Mouse (Mus musculus) kidney, embryonic 14.5 days (tissue): ENCODE measurements around the gene Mbnl2. TPM values are rescaled to one million over a fixed set of nuclear protein-coding genes. Genes with fewer than 3 reads are reported as not detected.

Source experiments
- ATAC-seq: fragments of 200-750 bp; cut with Nextera tagmentation; 2 replicates; pipeline ENCODE4 v1.8.0; 2017; ENCODE audit warnings: moderate number of reproducible peaks, mild to moderate bottlenecking, moderate TSS enrichment, moderate library complexity; ENCODE audit not compliant: low FRiP score, low TSS enrichment
- H3K27ac ChIP-seq: fragments of 300-500 bp; sonication (generic); 2 replicates; pipeline ENCODE4 v1.5.1; 2014; ENCODE audit warnings: low read depth, mild to moderate bottlenecking, low read length, moderate library complexity, mixed read lengths
- H3K27me3 ChIP-seq: fragments of 300-500 bp; sonication (generic); 2 replicates; pipeline ENCODE4 v1.6.1; 2014; ENCODE audit warnings: mild to moderate bottlenecking, low read length; ENCODE audit not compliant: control insufficient read depth, insufficient read depth
- H3K36me3 ChIP-seq: fragments of 300-500 bp; sonication (generic); 2 replicates; pipeline ENCODE4 v1.6.1; 2014; ENCODE audit warnings: low read length, mixed read lengths; ENCODE audit not compliant: control insufficient read depth, insufficient read depth
- H3K4me1 ChIP-seq: fragments of 300-500 bp; sonication (generic); 2 replicates; pipeline ENCODE4 v1.6.1; 2014; ENCODE audit warnings: low read length, mixed read lengths; ENCODE audit not compliant: control insufficient read depth, insufficient read depth
- H3K4me2 ChIP-seq: fragments of 300-500 bp; sonication (generic); replicated peaks from 2 replicates; pipeline ENCODE4 v1.6.1; 2014; ENCODE audit warnings: low read depth, mild to moderate bottlenecking, low read length
- H3K4me3 ChIP-seq: fragments of 300-500 bp; sonication (generic); 2 replicates; pipeline ENCODE4 v1.5.1; 2014; ENCODE audit warnings: mild to moderate bottlenecking, low read length
- H3K9ac ChIP-seq: fragments of 300-500 bp; sonication (generic); 2 replicates; pipeline ENCODE4 v1.6.1; 2014; ENCODE audit warnings: low read depth, mild to moderate bottlenecking, low read length, moderate library complexity
- H3K9me3 ChIP-seq: fragments of 300-500 bp; sonication (generic); 2 replicates; pipeline ENCODE4 v1.6.1; 2016; ENCODE audit warnings: low read length; ENCODE audit not compliant: control insufficient read depth
- WGBS: fragments of 180-500 bp; shearing (Covaris S2); extraction: QIAGEN DNeasy Blood & Tissue Kit; methylation state at CpG from one replicate; pipeline ENCODE4 v1.1.7; 2014; 5-methylcytosine and 5-hydroxymethylcytosine counted together
- polyA plus RNA-seq: library from polyadenylated mRNA; unstranded; fragments of >200 nt; fragmentation: Nextera tagmentation; extraction: Ambion mirVana; gene quantifications from 2 replicates; pipeline ENCODE4 v1.2.1, GENCODE M21; 2014

Mbnl2 gene
- polyA plus RNA-seq, 1 experiment from 2014 or later, result 84.9 TPM

DNA sequence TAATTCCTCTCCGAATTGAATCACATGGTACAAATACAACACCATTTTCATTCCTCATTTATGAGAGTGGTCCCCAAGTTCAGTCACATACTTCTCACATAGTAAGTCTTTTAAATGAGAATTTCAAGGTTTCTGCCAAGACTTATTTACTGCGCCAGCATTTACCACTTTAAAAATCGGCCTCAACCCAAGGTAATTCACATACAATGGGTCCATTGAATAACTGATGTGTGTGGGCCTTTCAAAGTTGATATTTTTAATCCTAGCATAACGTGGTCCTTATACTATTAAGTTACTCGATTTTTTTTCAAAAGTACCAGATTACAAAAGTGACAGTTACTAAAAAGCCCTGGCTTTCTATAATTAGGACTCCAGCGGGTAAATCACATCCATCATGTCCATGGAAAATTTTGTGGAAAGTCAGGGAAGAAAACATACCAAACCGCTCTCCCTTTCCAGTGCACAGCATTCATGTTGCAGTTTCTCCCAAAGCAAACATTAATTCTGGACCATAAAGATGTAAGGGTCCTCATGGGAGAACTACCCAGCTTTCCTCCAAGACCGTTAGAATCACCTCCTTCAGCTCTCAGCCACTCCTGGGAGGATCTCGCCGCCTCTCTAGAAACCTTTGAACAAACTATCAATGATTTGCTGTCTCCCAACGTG is 107.8 kb downstream of the Mbnl2 start:
- Histone ChIP-seq H3K27ac (no peak overlapping the region), H3K9ac (no peak overlapping the region), H3K4me3 (no peak overlapping the region), H3K27me3 (no peaks in the 10 kb centered on the region), H3K9me3 (no peaks in the 10 kb centered on the region), H3K4me2 (no peak overlapping the region), H3K36me3 (0 out of 2 replicates have a peak, but pooled peaks cover 3% of the 10 kb centered on the region), H3K4me1 (peaks cover 6% of the 10 kb centered on the region; the same call in 1 of the 2 replicates)
- ATAC-seq, result no peak
- WGBS, result 66% methylated on average over 11 of the region's 11 CpGs

DNA sequence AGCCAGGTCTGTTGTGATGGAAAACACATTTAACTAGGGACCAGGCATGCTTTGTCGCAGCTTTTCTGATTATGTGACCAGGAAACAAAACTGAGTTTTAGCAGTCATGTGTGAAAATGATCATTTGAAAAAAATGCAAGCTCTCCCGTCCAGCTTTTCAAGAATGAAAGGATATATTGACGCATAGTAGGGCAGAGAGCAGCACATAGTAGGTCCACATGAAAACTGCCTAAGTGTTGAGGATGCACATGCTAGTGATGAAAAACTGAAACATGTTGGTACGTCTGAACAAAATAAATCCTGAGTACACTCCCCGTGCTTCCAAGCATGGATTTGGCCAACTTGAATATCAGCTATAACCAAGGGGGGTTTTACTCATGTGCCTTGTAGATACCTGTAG is 109.1 kb downstream of the Mbnl2 start:
- Histone ChIP-seq H3K4me3 (no peak overlapping the region), H3K9me3 (no peaks in the 10 kb centered on the region), H3K27me3 (no peaks in the 10 kb centered on the region), H3K4me1 (peaks cover 10% of the 10 kb centered on the region; the same call in 1 of the 2 replicates), H3K36me3 (peaks cover 6% of the 10 kb centered on the region; the same call in 1 of the 2 replicates), H3K27ac (no peak overlapping the region), H3K9ac (no peak overlapping the region), H3K4me2 (no peak overlapping the region)
- WGBS, result 94% methylated on average over 5 of the region's 5 CpGs
- no peak for ATAC-seq

GRCm38 (mm10) chr14:120387293-120387692 is 111.8 kb downstream of the Mbnl2 start:
- H3K36me3 ChIP-seq, result peaks cover 13% of the 10 kb centered on the region; the same call in 1 of the 2 replicates
- H3K27ac ChIP-seq, result no peak overlapping the region
- H3K4me1 ChIP-seq, result peaks cover 8% of the 10 kb centered on the region; the same call in 1 of the 2 replicates
- H3K27me3 ChIP-seq, result no peaks in the 10 kb centered on the region
- H3K4me2 ChIP-seq, result no peak overlapping the region
- no peak overlapping the region for H3K4me3 ChIP-seq
- H3K9ac ChIP-seq, result no peak overlapping the region
- ATAC-seq, result no peak
- no peaks in the 10 kb centered on the region; the same call in 1 of the 2 replicates for H3K9me3 ChIP-seq
- WGBS, result 85% methylated on average over 4 of the region's 4 CpGs

GRCm38 (mm10) chr14:120388818-120389691 is 113.6 kb downstream of the Mbnl2 start:
- Histone ChIP-seq H3K36me3 (peaks cover 13% of the 10 kb centered on the region; the same call in 1 of the 2 replicates), H3K4me3 (peak overlapping the region; percentile 17; the same call in 1 of the 2 replicates), H3K4me2 (peak overlapping the region; percentile 40), H3K9me3 (no peaks in the 10 kb centered on the region; the same call in 1 of the 2 replicates), H3K9ac (peak overlapping the region; percentile 37; the same call in 1 of the 2 replicates), H3K27me3 (no peaks in the 10 kb centered on the region), H3K27ac (0 out of 2 replicates have a peak overlapping the region, but pooled peaks have one; percentile 9), H3K4me1 (peaks cover 8% of the 10 kb centered on the region; the same call in 1 of the 2 replicates)
- peak; percentile 67 for ATAC-seq
- WGBS, result 13% methylated on average over 34 of the region's 38 CpGs

GRCm38 (mm10) chr14:120390231-120390944 is 114.9 kb downstream of the Mbnl2 start:
- Histone ChIP-seq H3K9me3 (no peaks in the 10 kb centered on the region; the same call in 1 of the 2 replicates), H3K27ac (no peak overlapping the region), H3K27me3 (no peaks in the 10 kb centered on the region), H3K4me1 (peaks cover 8% of the 10 kb centered on the region; the same call in 1 of the 2 replicates), H3K4me3 (no peak overlapping the region), H3K9ac (no peak overlapping the region), H3K4me2 (no peak overlapping the region), H3K36me3 (peaks cover 13% of the 10 kb centered on the region; the same call in 1 of the 2 replicates)
- WGBS, result 92% methylated on average over 10 of the region's 10 CpGs
- ATAC-seq, result no peak

DNA sequence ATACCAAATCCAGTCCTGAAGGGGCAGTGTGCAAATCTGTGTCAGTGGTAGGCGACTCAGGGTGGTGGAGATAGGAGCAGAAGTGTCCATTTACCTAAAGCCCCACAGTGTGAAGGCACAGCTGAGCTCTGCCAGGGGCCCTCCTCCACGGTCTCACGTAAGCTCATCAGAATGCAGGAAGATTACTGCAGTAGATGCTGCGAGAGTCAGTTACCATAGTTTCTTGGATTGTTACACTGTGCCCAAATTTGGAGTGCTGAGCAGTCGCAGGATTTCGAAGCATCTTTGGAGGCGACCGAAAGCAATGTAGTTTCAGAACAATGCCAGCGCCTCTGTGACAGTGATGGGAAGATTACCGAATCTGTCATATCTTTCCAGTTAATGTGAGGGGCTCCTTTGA is 116.2 kb downstream of the Mbnl2 start:
- Histone ChIP-seq H3K4me1 (peaks cover 8% of the 10 kb centered on the region; the same call in 1 of the 2 replicates), H3K4me3 (no peak overlapping the region), H3K9me3 (no peaks in the 10 kb centered on the region; the same call in 1 of the 2 replicates), H3K9ac (no peak overlapping the region), H3K27me3 (no peaks in the 10 kb centered on the region), H3K4me2 (no peak overlapping the region), H3K27ac (no peak overlapping the region), H3K36me3 (peaks cover 19% of the 10 kb centered on the region; the same call in 1 of the 2 replicates)
- 91% methylated on average over 10 of the region's 10 CpGs for WGBS
- no peak for ATAC-seq

DNA sequence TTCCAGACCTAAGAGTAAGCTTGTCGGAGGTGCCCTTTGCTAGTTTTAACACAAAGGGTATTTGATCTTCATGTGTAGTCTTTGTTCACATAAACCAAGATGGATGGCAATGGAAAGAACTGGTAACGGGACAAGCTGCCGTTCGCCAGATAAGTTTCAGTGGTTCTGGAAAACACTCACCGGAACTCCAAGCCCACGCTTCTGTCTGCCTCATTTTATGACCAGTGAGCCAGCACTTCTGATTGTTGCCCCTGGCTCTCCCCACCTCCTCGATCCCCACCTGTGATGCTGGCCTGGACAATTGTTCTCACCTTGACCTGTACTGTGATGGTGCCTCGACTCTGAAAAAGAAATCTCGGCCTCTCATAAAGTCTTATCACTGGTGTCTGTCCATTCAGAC is 117.0 kb downstream of the Mbnl2 start:
- Histone ChIP-seq H3K9ac (no peak overlapping the region), H3K4me2 (no peak overlapping the region), H3K36me3 (peaks cover 25% of the 10 kb centered on the region; the same call in 1 of the 2 replicates), H3K4me1 (peaks cover 8% of the 10 kb centered on the region; the same call in 1 of the 2 replicates), H3K27me3 (no peaks in the 10 kb centered on the region), H3K4me3 (no peak overlapping the region), H3K27ac (no peak overlapping the region), H3K9me3 (no peaks in the 10 kb centered on the region; the same call in 1 of the 2 replicates)
- WGBS, result 86% methylated on average over 9 of the region's 9 CpGs
- ATAC-seq, result no peak

- no peak for ATAC-seq
These were observed 118.0 kb downstream of the Mbnl2 start for GRCm38 (mm10) chr14:120393441-120393840.

More at GRCm38 (mm10) chr14:120393441-120393840, 118.0 kb downstream of the Mbnl2 start:
- no peak overlapping the region for H3K4me3 ChIP-seq
- H3K27ac ChIP-seq, result no peak overlapping the region
- H3K36me3 ChIP-seq, result peaks cover 25% of the 10 kb centered on the region; the same call in 1 of the 2 replicates
- H3K27me3 ChIP-seq, result no peaks in the 10 kb centered on the region
- H3K9me3 ChIP-seq, result no peaks in the 10 kb centered on the region; the same call in 1 of the 2 replicates
- no peak overlapping the region for H3K4me2 ChIP-seq
- H3K9ac ChIP-seq, result no peak overlapping the region
- WGBS, result 69% methylated on average over 8 of the region's 8 CpGs
- H3K4me1 ChIP-seq, result peaks cover 8% of the 10 kb centered on the region; the same call in 1 of the 2 replicates
